Mouse (Mus musculus) testis, adult 2 months (tissue): ENCODE results near the gene Ppp1r12b. TPM values are rescaled to one million over a fixed set of nuclear protein-coding genes. Genes with fewer than 3 reads are reported as not detected.

Source experiments
- H3K27ac ChIP-seq: fragments of 200-500 bp; 2 replicates; pipeline ENCODE4 v1.5.1; 2012; ENCODE audit warnings: low read depth, low read length; ENCODE audit not compliant: control insufficient read depth, insufficient read depth
- H3K27me3 ChIP-seq: fragments of 200-500 bp; 2 replicates; pipeline ENCODE4 v1.6.1; 2012; ENCODE audit warnings: mild to moderate bottlenecking, low read length, moderate library complexity; ENCODE audit not compliant: control insufficient read depth, insufficient read depth
- H3K36me3 ChIP-seq: fragments of 200-500 bp; 2 replicates; pipeline ENCODE4 v1.6.1; 2012; ENCODE audit warnings: mild to moderate bottlenecking, low read length; ENCODE audit not compliant: control insufficient read depth, insufficient read depth
- H3K4me1 ChIP-seq: fragments of 200-500 bp; 2 replicates; pipeline ENCODE4 v1.6.1; 2012; ENCODE audit warnings: low read length; ENCODE audit not compliant: control insufficient read depth, insufficient read depth
- H3K4me3 ChIP-seq: fragments of 200-500 bp; 2 replicates; pipeline ENCODE4 v1.5.1; 2012; ENCODE audit warnings: low read depth, mild to moderate bottlenecking, low read length, moderate library complexity, mixed read lengths; ENCODE audit not compliant: control insufficient read depth
- CTCF ChIP-seq: fragments of 200-500 bp; IDR thresholded peaks from 2 replicates; pipeline ENCODE4 v1.5.1; 2012; ENCODE audit warnings: low read depth, mild to moderate bottlenecking, inconsistent platforms, low read length, moderate library complexity; ENCODE audit not compliant: control insufficient read depth, insufficient read depth, insufficient replicate concordance
- POLR2A ChIP-seq: fragments of 200-500 bp; IDR thresholded peaks from 2 replicates; pipeline ENCODE4 v1.6.1; 2012; ENCODE audit warnings: low read depth, mild to moderate bottlenecking, inconsistent platforms, low read length, moderate library complexity; ENCODE audit not compliant: control insufficient read depth
- polyA plus RNA-seq: library from polyadenylated mRNA; depleted of rRNA; stranded (reverse); fragments of >200 nt; gene quantifications from 2 replicates; pipeline ENCODE4 v1.2.3, GENCODE M21; 2012

Ppp1r12b gene
- polyA plus RNA-seq, 1 experiment: 7.1 TPM

GRCm38 (mm10) chr1:134962821-134963220, 7.1 kb upstream of the Ppp1r12b start:
- H3K4me3 ChIP-seq: peak overlapping the region; percentile 95
- TF ChIP-seq POLR2A (no peak), CTCF (no peak)
- H3K4me1 ChIP-seq: peaks cover 2% of the 10 kb centered on the region
- H3K36me3 ChIP-seq: peaks cover 3% of the 10 kb centered on the region
- H3K27ac ChIP-seq: peak overlapping the region; percentile 96
- no peaks in the 10 kb centered on the region for H3K27me3 ChIP-seq

GRCm38 (mm10) chr1:134962053-134962803, 6.5 kb upstream of the Ppp1r12b start, which contains the start of gene Ube2t:
Gene Ube2t (plus strand): TSS chr1:134962565.
- 0 out of 2 replicates have a peak, but pooled peaks have one; percentile 17 for TF ChIP-seq CTCF
- peak; percentile 92; the same call in 1 of the 2 replicates for TF ChIP-seq POLR2A
- Histone ChIP-seq H3K27ac (peak within 1 kb of the TSS; percentile 96), H3K27me3 (no peaks in the 10 kb centered on the region), H3K4me1 (peaks cover 2% of the 10 kb centered on the region), H3K4me3 (peak within 1 kb of the TSS; percentile 95), H3K36me3 (no peaks in the 10 kb centered on the region)

GRCm38 (mm10) chr1:134960634-134961033, 4.9 kb upstream of the Ppp1r12b start:
- H3K4me1 ChIP-seq: peaks cover 4% of the 10 kb centered on the region
- H3K27ac ChIP-seq: no peak overlapping the region
- TF ChIP-seq POLR2A (no peak), CTCF (no peak)

DNA sequence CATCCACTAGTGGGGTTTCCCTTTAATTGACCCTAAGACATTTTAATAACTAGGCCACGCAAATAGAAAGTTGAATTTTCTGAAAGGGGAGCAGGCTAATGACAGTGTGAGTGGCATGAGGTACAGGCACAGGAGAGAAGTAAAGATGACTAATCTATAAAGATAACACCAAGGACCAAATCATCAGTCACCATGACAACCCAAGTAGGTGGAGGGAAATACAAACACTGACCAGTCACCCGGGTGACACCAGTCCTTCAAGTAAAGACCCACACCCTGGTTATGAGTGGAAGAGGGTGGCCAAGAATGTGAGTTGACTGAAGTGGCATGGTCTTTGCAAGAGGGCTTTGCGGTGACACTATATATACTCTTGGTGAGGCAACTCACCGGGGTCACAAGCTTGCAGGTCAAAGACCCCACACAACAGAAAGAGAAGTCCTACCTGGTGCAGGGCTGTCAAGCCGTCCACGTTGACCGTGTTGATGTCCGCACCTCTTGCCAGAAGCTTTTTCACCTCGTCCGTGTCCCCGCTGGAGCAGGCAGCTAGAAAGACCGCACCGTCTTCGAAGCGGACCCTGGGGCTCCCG, 599 bp downstream of the Ppp1r12b start:
- TF ChIP-seq CTCF: no peak
- no peak for TF ChIP-seq POLR2A
- H3K27ac ChIP-seq: peak overlapping the region; percentile 34

More at GRCm38 (mm10) chr1:134960634-134961033, 4.9 kb upstream of the Ppp1r12b start:
- Histone ChIP-seq H3K36me3 (no peaks in the 10 kb centered on the region), H3K4me3 (no peak overlapping the region), H3K27me3 (no peaks in the 10 kb centered on the region)

DNA sequence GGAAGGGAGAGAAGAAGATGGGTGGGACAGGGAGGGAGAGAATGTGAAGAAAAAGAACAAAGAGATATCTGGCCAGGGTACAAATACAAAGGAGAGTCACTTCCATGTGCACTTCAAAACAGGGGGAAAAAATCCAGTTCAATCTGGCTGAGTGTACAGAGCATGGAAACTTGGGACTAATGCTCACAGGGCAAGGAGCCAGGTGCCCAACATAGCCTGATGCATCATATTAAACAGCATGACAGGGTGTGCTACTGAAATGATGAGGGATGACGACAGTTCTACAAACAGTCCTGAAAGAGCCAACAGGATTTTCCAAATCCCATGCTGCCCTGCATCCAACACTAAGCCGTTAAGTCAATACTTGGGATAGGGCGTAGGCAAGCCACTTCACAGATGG, 5.8 kb downstream of the Ppp1r12b start:
- Histone ChIP-seq H3K27me3 (no peaks in the 10 kb centered on the region), H3K36me3 (no peaks in the 10 kb centered on the region), H3K27ac (no peak overlapping the region), H3K4me3 (no peak overlapping the region), H3K4me1 (no peaks in the 10 kb centered on the region)
- no peak for TF ChIP-seq CTCF
- no peak for TF ChIP-seq POLR2A

More for the DNA sequence above, 599 bp downstream of the Ppp1r12b start:
- no peaks in the 10 kb centered on the region for H3K36me3 ChIP-seq
- H3K4me1 ChIP-seq: 0 out of 2 replicates have a peak, but pooled peaks cover 2% of the 10 kb centered on the region
- H3K27me3 ChIP-seq: no peaks in the 10 kb centered on the region
- H3K4me3 ChIP-seq: peak overlapping the region; percentile 82

- no peaks in the 10 kb centered on the region for H3K4me1 ChIP-seq
- no peak overlapping the region for H3K27ac ChIP-seq
- TF ChIP-seq CTCF: no peak
- TF ChIP-seq POLR2A: no peak
- no peaks in the 10 kb centered on the region for H3K27me3 ChIP-seq
- H3K4me3 ChIP-seq: no peak overlapping the region
- no peaks in the 10 kb centered on the region for H3K36me3 ChIP-seq
Observed at GRCm38 (mm10) chr1:134947590-134947989, 8.2 kb downstream of the Ppp1r12b start.

DNA sequence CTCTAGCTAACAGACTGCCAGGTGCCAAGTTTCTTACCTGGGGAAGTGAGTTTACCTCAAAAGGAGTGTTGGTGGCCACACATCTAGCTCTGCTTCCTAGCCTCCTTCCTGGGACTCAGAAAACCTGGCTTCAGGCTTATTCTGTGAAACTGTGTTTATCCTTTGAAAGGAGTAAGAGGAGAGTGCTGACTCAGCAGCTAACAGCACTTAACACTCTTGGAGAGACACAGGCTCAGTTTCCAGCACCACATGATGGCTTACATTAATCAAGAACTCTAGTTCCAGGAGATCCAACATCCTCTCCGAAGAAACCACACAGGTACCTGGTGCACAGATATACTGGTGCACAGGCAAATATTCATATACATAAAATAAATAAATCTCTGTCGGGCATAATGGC, 12.8 kb downstream of the Ppp1r12b start:
- TF ChIP-seq POLR2A: no peak
- TF ChIP-seq CTCF: no peak
- Histone ChIP-seq H3K36me3 (no peaks in the 10 kb centered on the region), H3K4me1 (no peaks in the 10 kb centered on the region), H3K27me3 (no peaks in the 10 kb centered on the region), H3K4me3 (no peak overlapping the region), H3K27ac (no peak overlapping the region)
